Mouse (Mus musculus) midbrain, embryonic 15.5 days (tissue): ENCODE measurements around the gene Map3k5. TPM values are rescaled to one million over a fixed set of nuclear protein-coding genes. Genes with fewer than 3 reads are reported as not detected.
A peak's percentile ranks its signal among the peaks of the same experiment; 100 is the strongest.

Experiments used
- ATAC-seq: fragments of 200-750 bp; cut with Nextera tagmentation; replicated peaks from 2 replicates; pipeline ENCODE4 v1.8.0; 2017; ENCODE audit warnings: moderate TSS enrichment
- H3K27ac ChIP-seq: fragments of 300-500 bp; sonication (generic); 2 replicates; pipeline ENCODE4 v1.5.1; 2015; ENCODE audit warnings: mild to moderate bottlenecking, inconsistent platforms
- H3K27me3 ChIP-seq: fragments of 300-500 bp; sonication (generic); replicated peaks from 2 replicates; pipeline ENCODE4 v1.6.1; 2015; ENCODE audit warnings: inconsistent platforms
- H3K36me3 ChIP-seq: fragments of 300-500 bp; sonication (generic); replicated peaks from 2 replicates; pipeline ENCODE4 v1.6.1; 2015; ENCODE audit warnings: inconsistent platforms
- H3K4me1 ChIP-seq: fragments of 300-500 bp; sonication (generic); 2 replicates; pipeline ENCODE4 v1.6.1; 2015; ENCODE audit warnings: inconsistent platforms
- H3K4me2 ChIP-seq: fragments of 300-500 bp; sonication (generic); 2 replicates; pipeline ENCODE4 v1.6.1; 2015; ENCODE audit warnings: inconsistent platforms, mild to moderate bottlenecking, moderate library complexity
- H3K4me3 ChIP-seq: fragments of 300-500 bp; sonication (generic); 2 replicates; pipeline ENCODE4 v1.5.1; 2015; ENCODE audit warnings: mild to moderate bottlenecking, inconsistent platforms
- H3K9ac ChIP-seq: fragments of 300-500 bp; sonication (generic); 2 replicates; pipeline ENCODE4 v1.6.1; 2015; ENCODE audit warnings: mild to moderate bottlenecking, inconsistent platforms
- H3K9me3 ChIP-seq: fragments of 300-500 bp; sonication (generic); 2 replicates; pipeline ENCODE4 v1.6.1; 2016; ENCODE audit warnings: inconsistent platforms
- WGBS: fragments of 180-500 bp; shearing (Covaris S2); methylation state at CpG from one replicate; pipeline ENCODE4 v1.1.7; 2015; ENCODE audit warnings: mixed read lengths; 5-methylcytosine and 5-hydroxymethylcytosine counted together
- polyA plus RNA-seq: library from polyadenylated mRNA; unstranded; fragments of >200 nt; fragmentation: Nextera tagmentation; extraction: Ambion mirVana; gene quantifications from 2 replicates; pipeline ENCODE4 v1.2.1, GENCODE M21; 2015

The Map3k5 gene
- polyA plus RNA-seq, 1 experiment from 2014 or later: 1.3 TPM

GRCm38 (mm10) chr10:20073236-20073893, 139.1 kb downstream of the Map3k5 start:
- Histone ChIP-seq H3K9me3 (no peaks in the 10 kb centered on the region), H3K27me3 (no peaks in the 10 kb centered on the region), H3K4me3 (no peak overlapping the region), H3K27ac (no peak overlapping the region), H3K36me3 (no peaks in the 10 kb centered on the region), H3K9ac (no peak overlapping the region), H3K4me2 (no peak overlapping the region), H3K4me1 (no peaks in the 10 kb centered on the region)
- ATAC-seq: peak; percentile 72; the same call in 1 of the 2 replicates
- 70% methylated on average over 7 of the region's 7 CpGs for WGBS

DNA sequence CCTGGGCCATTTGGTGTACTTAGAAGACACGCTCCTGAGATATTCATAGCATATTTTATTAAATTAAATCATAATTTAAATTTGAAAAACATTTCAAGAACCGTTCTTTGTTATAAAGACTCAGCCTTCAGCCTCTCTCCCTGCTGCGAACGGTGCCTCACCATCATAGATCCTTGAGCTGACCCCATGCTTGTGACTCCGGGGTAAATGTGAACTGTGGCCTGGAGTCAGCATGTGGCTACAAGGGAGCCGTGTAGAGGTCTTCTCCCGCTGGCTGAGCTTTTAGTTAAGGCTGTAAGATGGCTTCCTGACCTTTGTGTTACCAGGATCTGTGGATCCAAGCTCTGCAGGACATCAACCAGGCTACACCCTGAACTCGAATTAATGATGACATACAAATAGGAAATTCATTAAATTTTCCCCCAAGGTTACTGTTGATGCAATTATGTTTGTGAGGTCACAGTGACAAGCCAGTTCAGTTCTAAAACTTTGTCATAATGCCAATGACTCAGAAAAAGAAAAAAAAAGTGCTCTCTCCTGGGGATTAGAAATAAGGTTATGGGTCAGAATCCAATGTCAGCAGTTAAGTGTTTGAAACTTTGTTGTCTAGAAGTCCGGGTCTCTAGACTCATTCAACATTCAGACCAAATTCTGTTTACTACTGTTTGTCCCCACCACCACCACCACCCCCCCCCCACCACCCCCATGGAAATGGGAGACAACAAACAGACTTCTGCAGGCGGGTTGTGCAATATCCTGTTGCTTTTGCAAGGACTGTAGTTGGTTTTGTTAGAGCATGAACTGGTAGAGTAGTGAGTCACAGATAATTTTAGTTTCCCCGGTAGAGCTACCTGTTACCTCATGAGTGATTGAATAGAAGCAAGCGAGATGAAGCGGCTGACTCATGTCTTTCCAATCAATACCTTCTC, 142.5 kb downstream of the Map3k5 start:
- Histone ChIP-seq H3K9ac (no peak overlapping the region), H3K9me3 (no peaks in the 10 kb centered on the region), H3K36me3 (no peaks in the 10 kb centered on the region), H3K4me1 (no peaks in the 10 kb centered on the region), H3K27me3 (no peaks in the 10 kb centered on the region), H3K4me2 (no peak overlapping the region), H3K27ac (no peak overlapping the region), H3K4me3 (no peak overlapping the region)
- no peak for ATAC-seq
- WGBS: 79% methylated on average over 13 of the region's 13 CpGs

DNA sequence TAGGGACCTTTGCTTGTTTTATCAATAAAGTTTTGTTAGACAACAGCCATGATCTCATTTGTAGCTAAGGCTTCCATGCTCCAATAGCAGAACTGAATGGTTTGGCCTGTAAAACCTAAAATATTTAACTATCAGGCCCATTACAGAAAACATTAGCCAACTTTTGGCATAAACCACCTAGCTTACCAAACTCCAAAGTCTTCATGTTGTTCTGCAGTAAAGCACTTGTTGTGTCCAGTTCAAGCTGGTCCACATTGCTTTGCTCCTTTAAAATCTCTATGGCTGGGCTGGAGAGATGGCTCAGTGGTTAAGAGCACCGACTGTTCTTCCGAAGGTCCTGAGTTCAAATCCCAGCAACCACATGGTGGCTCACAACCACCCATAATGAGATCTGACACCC, 144.1 kb downstream of the Map3k5 start:
- no peaks in the 10 kb centered on the region for H3K9me3 ChIP-seq

GRCm38 (mm10) chr10:20087841-20088240, 153.6 kb downstream of the Map3k5 start:
- H3K36me3 ChIP-seq: no peaks in the 10 kb centered on the region
- H3K9me3 ChIP-seq: no peaks in the 10 kb centered on the region
- H3K4me3 ChIP-seq: no peak overlapping the region
- no peaks in the 10 kb centered on the region for H3K27me3 ChIP-seq
- H3K9ac ChIP-seq: no peak overlapping the region
- H3K4me1 ChIP-seq: peaks cover 4% of the 10 kb centered on the region; the same call in 1 of the 2 replicates
- WGBS: 47% methylated on average over 2 of the region's 2 CpGs
- H3K4me2 ChIP-seq: no peak overlapping the region
- no peak overlapping the region for H3K27ac ChIP-seq
- no peak for ATAC-seq

More for the DNA sequence above, 144.1 kb downstream of the Map3k5 start:
- H3K27me3 ChIP-seq: no peaks in the 10 kb centered on the region
- 97% methylated on average over 2 of the region's 2 CpGs for WGBS
- ATAC-seq: no peak
- H3K27ac ChIP-seq: no peak overlapping the region
- H3K9ac ChIP-seq: no peak overlapping the region
- H3K36me3 ChIP-seq: no peaks in the 10 kb centered on the region
- no peak overlapping the region for H3K4me2 ChIP-seq
- no peak overlapping the region for H3K4me3 ChIP-seq
- H3K4me1 ChIP-seq: no peaks in the 10 kb centered on the region

GRCm38 (mm10) chr10:20089026-20089425, 154.8 kb downstream of the Map3k5 start:
- Histone ChIP-seq H3K27me3 (no peaks in the 10 kb centered on the region), H3K4me3 (no peak overlapping the region), H3K4me2 (no peak overlapping the region), H3K27ac (no peak overlapping the region), H3K9me3 (no peaks in the 10 kb centered on the region), H3K4me1 (peaks cover 4% of the 10 kb centered on the region; the same call in 1 of the 2 replicates), H3K36me3 (no peaks in the 10 kb centered on the region), H3K9ac (no peak overlapping the region)
- 45% methylated on average over 3 of the region's 3 CpGs for WGBS
- ATAC-seq: no peak

- no peaks in the 10 kb centered on the region for H3K36me3 ChIP-seq
- 93% methylated on average over 11 of the region's 11 CpGs for WGBS
- no peaks in the 10 kb centered on the region for H3K9me3 ChIP-seq
- peaks cover 4% of the 10 kb centered on the region; the same call in 1 of the 2 replicates for H3K4me1 ChIP-seq
- H3K27ac ChIP-seq: no peak overlapping the region
- no peak for ATAC-seq
- no peaks in the 10 kb centered on the region for H3K27me3 ChIP-seq
- H3K4me3 ChIP-seq: no peak overlapping the region
- H3K4me2 ChIP-seq: no peak overlapping the region
- no peak overlapping the region for H3K9ac ChIP-seq
Measured at GRCm38 (mm10) chr10:20090171-20090570, 155.9 kb downstream of the Map3k5 start.

GRCm38 (mm10) chr10:20091416-20091815, 157.1 kb downstream of the Map3k5 start:
- Histone ChIP-seq H3K9me3 (no peaks in the 10 kb centered on the region), H3K4me1 (peaks cover 4% of the 10 kb centered on the region; the same call in 1 of the 2 replicates), H3K4me3 (no peak overlapping the region), H3K27ac (no peak overlapping the region), H3K36me3 (no peaks in the 10 kb centered on the region), H3K9ac (no peak overlapping the region), H3K4me2 (no peak overlapping the region), H3K27me3 (no peaks in the 10 kb centered on the region)
- 95% methylated on average over 2 of the region's 2 CpGs for WGBS
- ATAC-seq: no peak

- no peak overlapping the region for H3K4me2 ChIP-seq
- no peaks in the 10 kb centered on the region for H3K36me3 ChIP-seq
- WGBS: 85% methylated on average over 3 of the region's 3 CpGs
- H3K4me3 ChIP-seq: no peak overlapping the region
- peaks cover 4% of the 10 kb centered on the region; the same call in 1 of the 2 replicates for H3K4me1 ChIP-seq
- no peak overlapping the region for H3K9ac ChIP-seq
- no peak for ATAC-seq
- no peaks in the 10 kb centered on the region for H3K27me3 ChIP-seq
- no peak overlapping the region for H3K27ac ChIP-seq
- H3K9me3 ChIP-seq: no peaks in the 10 kb centered on the region
Measured at GRCm38 (mm10) chr10:20092371-20092770, 158.1 kb downstream of the Map3k5 start.

- H3K4me2 ChIP-seq: no peak overlapping the region
- no peak for ATAC-seq
- H3K27ac ChIP-seq: no peak overlapping the region
- H3K4me1 ChIP-seq: no peaks in the 10 kb centered on the region
- H3K27me3 ChIP-seq: no peaks in the 10 kb centered on the region
- no peak overlapping the region for H3K4me3 ChIP-seq
- H3K9me3 ChIP-seq: no peaks in the 10 kb centered on the region
- H3K36me3 ChIP-seq: no peaks in the 10 kb centered on the region
- 97% methylated on average over 6 of the region's 6 CpGs for WGBS
- no peak overlapping the region for H3K9ac ChIP-seq
Measured at GRCm38 (mm10) chr10:20101456-20101855, 167.2 kb downstream of the Map3k5 start.

- H3K4me1 ChIP-seq: no peaks in the 10 kb centered on the region
- H3K9ac ChIP-seq: no peak overlapping the region
- ATAC-seq: no peak
- H3K4me2 ChIP-seq: no peak overlapping the region
- no peak overlapping the region for H3K27ac ChIP-seq
- no peak overlapping the region for H3K4me3 ChIP-seq
- no peaks in the 10 kb centered on the region for H3K27me3 ChIP-seq
- 84% methylated on average over 8 of the region's 8 CpGs for WGBS
- H3K9me3 ChIP-seq: no peaks in the 10 kb centered on the region
- H3K36me3 ChIP-seq: no peaks in the 10 kb centered on the region
Measured at GRCm38 (mm10) chr10:20104271-20104931, 170.1 kb downstream of the Map3k5 start.

DNA sequence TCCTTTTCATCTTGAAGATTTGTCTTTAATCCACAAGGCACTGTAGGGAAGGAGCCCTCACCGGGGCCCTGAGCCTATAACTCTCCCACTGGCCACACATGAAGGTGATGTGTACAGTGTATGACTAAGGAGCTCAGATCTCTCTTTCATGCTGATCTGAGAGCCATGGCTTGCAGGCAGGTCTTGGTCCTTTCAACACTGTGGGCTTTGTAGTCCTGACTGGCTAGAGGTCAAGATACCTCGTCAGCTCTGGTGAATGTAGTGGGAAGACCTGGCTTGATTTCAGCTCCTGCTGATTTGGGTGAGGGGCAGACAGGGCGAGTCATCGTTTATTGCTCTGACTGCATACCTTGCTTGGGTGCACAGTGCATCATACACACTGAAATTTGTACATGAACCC, 171.3 kb downstream of the Map3k5 start:
- Histone ChIP-seq H3K4me2 (no peak overlapping the region), H3K27me3 (no peaks in the 10 kb centered on the region), H3K9me3 (no peaks in the 10 kb centered on the region), H3K36me3 (no peaks in the 10 kb centered on the region), H3K27ac (no peak overlapping the region), H3K4me1 (no peaks in the 10 kb centered on the region), H3K9ac (no peak overlapping the region), H3K4me3 (no peak overlapping the region)
- no peak for ATAC-seq
- 74% methylated on average over 4 of the region's 4 CpGs for WGBS

DNA sequence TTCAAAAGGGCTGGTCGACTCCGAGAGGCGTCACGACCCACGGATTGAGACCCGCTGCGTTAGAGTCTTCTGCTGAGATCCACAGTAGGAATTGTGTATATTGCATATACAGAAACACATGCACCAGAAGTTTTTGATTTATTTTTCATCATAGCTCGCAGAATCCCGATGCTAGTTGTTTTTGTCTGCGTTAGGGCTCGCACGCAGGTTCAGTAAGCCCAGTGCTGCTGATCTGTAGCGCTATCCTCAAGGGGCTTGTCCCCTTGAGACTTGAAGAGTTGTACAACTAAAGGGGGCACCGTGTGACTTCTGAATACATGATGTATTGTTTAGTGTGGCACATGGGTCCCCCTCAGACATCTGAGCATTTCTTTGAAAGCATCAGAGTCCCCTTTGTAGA, 172.8 kb downstream of the Map3k5 start:
- H3K4me1 ChIP-seq: no peaks in the 10 kb centered on the region
- ATAC-seq: no peak
- H3K27me3 ChIP-seq: no peaks in the 10 kb centered on the region
- H3K4me2 ChIP-seq: no peak overlapping the region
- no peak overlapping the region for H3K9ac ChIP-seq
- no peaks in the 10 kb centered on the region for H3K9me3 ChIP-seq
- no peak overlapping the region for H3K27ac ChIP-seq
- 92% methylated on average over 14 of the region's 14 CpGs for WGBS
- no peaks in the 10 kb centered on the region for H3K36me3 ChIP-seq
- H3K4me3 ChIP-seq: no peak overlapping the region
